Mouse (Mus musculus) forebrain, embryonic 16.5 days (tissue): ENCODE measurements around the gene Tmem72. TPM values are rescaled to one million over a fixed set of nuclear protein-coding genes. Genes with fewer than 3 reads are reported as not detected.

Experiments
- ATAC-seq: fragments of 200-750 bp; cut with Nextera tagmentation; 2 replicates; pipeline ENCODE4 v1.8.0; 2017; ENCODE audit warnings: mild to moderate bottlenecking, moderate library complexity
- H3K27ac ChIP-seq: fragments of 300-500 bp; sonication (generic); 2 replicates; pipeline ENCODE4 v1.5.1; 2014; ENCODE audit warnings: low read length, control low read depth
- H3K27me3 ChIP-seq: fragments of 300-500 bp; sonication (generic); replicated peaks from 2 replicates; pipeline ENCODE4 v1.6.1; 2014; ENCODE audit warnings: low read length; ENCODE audit not compliant: control insufficient read depth, insufficient read depth
- H3K36me3 ChIP-seq: fragments of 300-500 bp; sonication (generic); 2 replicates; pipeline ENCODE4 v1.6.1; 2014; ENCODE audit not compliant: control insufficient read depth, insufficient read depth
- H3K4me1 ChIP-seq: fragments of 300-500 bp; sonication (generic); replicated peaks from 2 replicates; pipeline ENCODE4 v1.6.1; 2014; ENCODE audit warnings: low read length; ENCODE audit not compliant: control insufficient read depth, insufficient read depth
- H3K4me2 ChIP-seq: fragments of 300-500 bp; sonication (generic); 2 replicates; pipeline ENCODE4 v1.6.1; 2014; ENCODE audit warnings: mild to moderate bottlenecking, low read length, control low read depth
- H3K4me3 ChIP-seq: fragments of 300-500 bp; sonication (generic); replicated peaks from 2 replicates; pipeline ENCODE4 v1.5.1; 2014; ENCODE audit warnings: mild to moderate bottlenecking, low read length, control low read depth
- H3K9ac ChIP-seq: fragments of 300-500 bp; sonication (generic); replicated peaks from 2 replicates; pipeline ENCODE4 v1.6.1; 2014; ENCODE audit warnings: low read depth, low read length, control low read depth
- H3K9me3 ChIP-seq: fragments of 300-500 bp; sonication (generic); 2 replicates; pipeline ENCODE4 v1.6.1; 2016; ENCODE audit warnings: low read length; ENCODE audit not compliant: control insufficient read depth
- WGBS: fragments of 180-500 bp; shearing (Covaris S2); extraction: QIAGEN DNeasy Blood & Tissue Kit; methylation state at CpG from one replicate; pipeline ENCODE4 v1.1.7; 2014; 5-methylcytosine and 5-hydroxymethylcytosine counted together
- microRNA-seq: library from miRNA; unstranded; fragments of <30 nt; microRNA quantifications from one replicate; pipeline ENCODE4, GENCODE M21; 2017
- polyA plus RNA-seq: library from polyadenylated mRNA; unstranded; fragments of >200 nt; fragmentation: Nextera tagmentation; extraction: Ambion mirVana; gene quantifications from 2 replicates; pipeline ENCODE4 v1.2.1, GENCODE M21; 2015

The Tmem72 gene
- polyA plus RNA-seq, 1 experiment from 2014 or later = 1.4 TPM

DNA sequence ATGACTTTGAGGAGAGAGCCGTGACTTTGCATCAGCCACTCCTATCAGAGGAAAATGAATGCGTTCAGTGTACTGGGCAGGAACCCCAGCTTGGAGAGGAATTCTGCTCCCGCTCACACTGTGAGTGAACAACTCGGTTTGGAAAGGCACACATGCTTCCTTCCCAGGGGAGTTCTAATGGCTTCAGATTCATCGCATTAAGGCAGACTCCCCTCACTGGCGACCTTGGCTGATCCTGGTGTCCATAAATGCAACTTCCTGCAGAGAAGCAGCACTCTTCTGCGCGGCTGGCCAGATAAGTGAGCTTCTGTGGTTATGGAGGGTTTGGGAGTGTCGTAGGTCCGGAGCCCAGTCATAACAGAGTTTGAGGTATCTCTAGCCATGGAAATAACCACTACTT lies 86.9 kb downstream of the Tmem72 start:
- peaks cover 2% of the 10 kb centered on the region; the same call in 1 of the 2 replicates for H3K36me3 ChIP-seq
- H3K27me3 ChIP-seq = no peaks in the 10 kb centered on the region
- no peak overlapping the region for H3K27ac ChIP-seq
- 96% methylated on average over 10 of the region's 10 CpGs for WGBS
- H3K4me1 ChIP-seq = peaks cover 13% of the 10 kb centered on the region
- ATAC-seq = no peak
- H3K4me3 ChIP-seq = no peak overlapping the region
- no peaks in the 10 kb centered on the region for H3K9me3 ChIP-seq
- H3K4me2 ChIP-seq = no peak overlapping the region
- H3K9ac ChIP-seq = no peak overlapping the region

Small RNA genes lying within 50 kb of the gene (microRNA-seq; reads per million reads assigned to microRNA genes)
- gene Mir7043 = not detected

Other genes with a start within 250 kb of the Tmem72 start
- gene Olfr211, start 227.8 kb downstream of the Tmem72 start, polyA plus RNA-seq = not detected in 2 replicates
- gene Olfr212, start 210.4 kb downstream of the Tmem72 start, polyA plus RNA-seq = not detected in 2 replicates
- not detected in 2 replicates for gene Olfr213, start 178.5 kb downstream of the Tmem72 start, polyA plus RNA-seq
- 0.24 and 0.52 TPM in 2 replicates for gene Gm5580, start 165.8 kb downstream of the Tmem72 start, polyA plus RNA-seq
- not detected in 2 replicates for gene Olfr214, start 162.7 kb downstream of the Tmem72 start, polyA plus RNA-seq
- not detected in 2 replicates for gene Olfr215, start 132.7 kb downstream of the Tmem72 start, polyA plus RNA-seq
- gene Zfp422, start 87.9 kb downstream of the Tmem72 start, polyA plus RNA-seq = 202 and 234 TPM in 2 replicates
- gene Depp1, start 66.3 kb downstream of the Tmem72 start, polyA plus RNA-seq = 7.0 and 9.9 TPM in 2 replicates
- 7.9 and 8.5 TPM in 2 replicates for gene Rassf4, start 43.0 kb downstream of the Tmem72 start, polyA plus RNA-seq